Mouse (Mus musculus) fibroblast of lung, adult 2 months (primary cell): ENCODE data around the gene Col8a2.

Source experiments
- DNase-seq: peaks from one replicate; pipeline ENCODE4 v3.0.0-alpha.2; 2011; ENCODE audit warnings: low read depth

Col8a2 gene

DNA sequence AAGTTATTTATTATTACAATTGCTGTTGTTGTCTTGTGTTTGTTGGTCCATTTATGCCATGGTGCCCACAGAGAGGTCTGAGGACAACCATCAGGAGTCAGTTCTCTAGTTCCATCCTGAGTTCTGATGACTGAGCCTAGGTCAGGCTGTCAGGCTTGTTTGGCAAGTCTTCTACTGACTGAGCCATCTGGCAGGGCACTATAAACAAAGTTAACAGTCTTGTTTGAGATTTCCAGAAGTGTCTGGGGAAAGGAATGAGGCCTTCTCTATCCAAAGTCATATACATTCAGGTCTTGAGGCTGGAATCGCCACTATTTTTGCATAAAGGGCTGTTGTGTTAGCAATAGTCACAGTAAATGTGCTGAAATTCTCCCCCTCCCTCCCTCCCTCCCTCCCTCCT, 45.2 kb downstream of the Col8a2 start:
- no peak for DNase-seq

DNA sequence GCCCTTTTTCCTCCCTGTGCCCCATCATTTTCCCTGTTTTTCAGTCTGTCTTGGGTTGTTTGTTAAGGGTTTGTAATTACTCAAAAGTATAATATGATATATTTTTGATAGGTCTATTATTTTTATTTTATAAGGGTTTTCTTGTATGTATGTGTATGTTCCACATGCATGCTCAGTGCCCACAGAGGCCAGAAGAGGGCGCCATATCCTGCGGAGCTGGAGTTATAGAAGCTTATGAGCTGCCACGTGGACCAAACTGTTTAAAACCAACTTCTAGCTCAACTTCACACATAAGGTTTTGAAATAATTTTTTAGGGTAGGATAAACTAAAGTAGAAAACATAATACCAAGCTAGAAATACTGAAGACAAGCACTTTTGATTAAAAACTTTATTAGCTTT, 45.8 kb downstream of the Col8a2 start:
- no peak for DNase-seq

DNA sequence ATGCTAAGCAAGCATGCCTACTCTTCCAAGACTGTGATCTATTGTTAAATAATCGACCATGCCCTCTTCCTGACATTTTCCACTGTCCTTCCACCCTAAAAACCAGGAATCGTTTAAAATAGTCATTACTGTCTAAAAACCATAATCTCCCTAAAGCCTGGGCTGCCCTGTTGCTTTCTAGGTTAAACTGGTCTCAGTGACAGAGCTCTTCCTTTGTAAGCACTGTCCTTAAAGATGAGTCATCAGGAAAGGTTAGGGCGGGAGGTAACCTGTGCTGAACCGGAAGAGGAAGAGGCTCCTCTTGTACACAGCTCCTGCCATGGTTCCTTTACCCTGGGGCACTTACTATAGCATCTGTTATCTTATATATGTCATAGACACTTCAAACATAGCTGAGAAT, 52.9 kb downstream of the Col8a2 start:
- DNase-seq = no peak

DNA sequence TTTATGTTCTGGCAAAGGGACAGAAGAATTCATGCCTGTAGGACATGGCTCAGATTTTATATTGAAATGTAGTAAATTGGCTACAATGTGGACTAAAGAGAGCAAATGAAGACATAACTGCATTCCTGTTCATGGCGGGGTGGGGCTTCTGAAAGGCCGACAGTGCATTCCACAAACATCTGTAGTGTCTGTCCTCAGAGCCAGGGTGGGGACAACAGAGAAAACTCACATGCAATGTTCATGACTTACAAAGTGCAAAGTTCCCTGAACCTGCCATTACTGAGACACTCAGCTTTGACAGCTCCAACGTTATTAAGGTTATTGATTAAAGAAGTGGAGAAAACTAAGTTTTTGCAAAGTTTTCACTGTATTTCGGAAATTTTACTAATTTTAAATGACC, 56.9 kb downstream of the Col8a2 start:
- DNase-seq = no peak

DNA sequence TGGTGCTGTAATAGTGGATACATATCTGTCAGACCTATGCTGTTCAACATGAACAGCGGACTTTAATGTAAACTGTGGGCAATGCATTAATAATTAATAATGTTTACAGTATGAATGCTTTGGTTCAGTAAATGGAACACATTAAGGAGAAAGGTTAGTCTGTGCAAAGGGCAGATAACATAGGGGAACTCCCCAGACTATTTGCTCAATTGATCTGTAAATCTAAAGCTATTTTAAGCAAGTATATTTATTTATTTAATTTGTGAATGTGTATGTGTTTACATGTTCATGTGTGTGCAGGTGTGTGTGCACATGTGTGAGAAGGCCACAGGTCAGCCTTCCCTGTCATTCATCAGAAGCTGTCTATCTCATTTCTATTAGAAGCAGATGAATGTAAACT, 73.5 kb downstream of the Col8a2 start:
- DNase-seq = no peak
